Mouse (Mus musculus) right cerebral cortex, adult 18-20 months (tissue): Measurements from ENCODE around the gene Nfia.
A peak's percentile ranks its signal among the peaks of the same experiment; 100 is the strongest.

Experiments used
- DNase-seq: peaks from one replicate; pipeline ENCODE4 v3.0.0; 2022; ENCODE audit warnings: mixed read lengths

The Nfia gene

GRCm38 (mm10) chr4:98085060-98085459, 312.5 kb downstream of the Nfia start:
- no peak for DNase-seq

GRCm38 (mm10) chr4:98086976-98087375, 314.4 kb downstream of the Nfia start:
- no peak for DNase-seq

- no peak for DNase-seq
These were observed 317.5 kb downstream of the Nfia start for GRCm38 (mm10) chr4:98089985-98090384.

- DNase-seq, result no peak
These were observed 318.1 kb downstream of the Nfia start for GRCm38 (mm10) chr4:98090586-98090985.

DNA sequence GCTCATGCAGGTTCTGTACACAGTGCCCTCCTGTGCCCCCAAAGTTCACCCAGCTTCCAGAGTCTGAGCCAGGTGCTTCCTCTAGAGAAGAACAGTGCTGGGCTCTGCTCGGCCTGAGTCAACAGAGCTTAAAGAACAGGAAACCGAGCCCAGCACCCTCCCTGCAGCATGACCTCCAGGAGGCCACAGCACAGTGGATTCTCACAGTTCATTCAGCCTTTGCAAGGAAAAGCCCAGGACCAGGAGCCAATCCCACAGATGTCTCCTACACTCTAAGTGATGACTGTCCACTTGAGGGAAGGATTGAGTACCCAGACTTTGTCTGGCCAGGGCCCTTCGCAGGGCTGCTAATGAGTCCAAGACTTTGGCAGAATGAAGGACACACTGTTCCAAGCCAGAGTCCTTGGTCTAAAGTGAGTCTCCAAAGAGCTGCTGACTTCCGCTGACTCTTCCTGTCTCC, 318.9 kb downstream of the Nfia start:
- DNase-seq, result no peak

DNA sequence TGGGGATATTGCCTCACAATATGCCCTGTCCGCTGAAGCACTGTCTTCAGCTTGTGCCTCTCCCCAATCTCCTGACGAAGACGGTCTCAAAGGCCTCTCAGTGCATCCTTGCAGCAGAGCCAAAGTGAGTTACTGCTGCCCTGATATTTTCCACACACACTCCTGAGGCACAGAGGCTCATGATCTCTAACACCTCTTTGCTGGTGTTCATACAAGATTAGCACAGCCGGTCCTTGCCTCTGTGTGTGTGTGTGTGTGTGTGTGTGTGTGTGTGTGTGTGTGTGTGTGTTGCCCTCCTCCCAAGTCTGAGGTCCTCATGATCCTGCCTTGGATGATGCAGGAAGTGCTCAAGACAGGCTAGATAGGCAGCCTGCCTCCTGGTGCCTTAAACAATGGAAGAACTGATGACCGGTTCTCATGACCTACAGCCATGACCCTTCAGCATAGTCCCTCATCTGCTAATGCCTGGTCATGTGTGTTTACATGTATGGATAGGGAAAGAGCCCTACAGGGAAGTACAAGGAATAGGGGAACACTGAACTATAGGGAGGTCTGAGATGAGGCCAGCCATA, 319.5 kb downstream of the Nfia start:
- DNase-seq, result no peak

DNA sequence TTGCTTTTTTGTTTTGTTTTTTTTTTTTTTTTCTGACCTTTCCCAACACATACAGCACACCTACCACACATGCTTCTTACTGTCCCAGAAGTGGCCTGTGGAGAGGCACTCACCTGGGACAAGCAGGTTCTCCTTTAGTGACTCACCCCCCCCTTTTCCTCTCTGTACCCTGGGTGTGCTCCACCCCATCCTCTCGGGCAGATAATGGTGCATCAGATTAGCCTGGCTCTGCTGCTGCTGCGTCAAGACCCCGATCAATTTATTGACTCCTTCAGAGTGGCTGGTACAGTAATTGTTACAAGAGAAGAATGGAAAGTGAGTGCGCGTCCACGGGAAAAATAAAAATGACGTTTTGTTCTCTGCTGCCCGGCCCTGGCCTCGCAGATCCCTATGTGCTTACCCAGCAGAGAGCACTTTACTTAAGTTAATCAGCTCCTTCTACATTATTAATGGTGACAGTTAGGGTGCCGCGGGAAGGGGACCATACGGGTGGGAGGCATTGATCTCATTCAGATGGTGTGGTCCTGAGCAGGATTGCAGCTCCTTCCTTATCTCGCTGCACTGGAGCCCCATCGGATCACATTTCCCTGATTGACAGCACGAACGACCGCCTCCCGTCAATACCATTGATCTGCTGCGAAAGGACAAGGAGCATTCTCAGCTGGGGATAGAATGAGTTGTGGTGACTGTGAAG, 321.7 kb downstream of the Nfia start:
- DNase-seq, result no peak

GRCm38 (mm10) chr4:98095060-98095459, 322.5 kb downstream of the Nfia start:
- no peak for DNase-seq

- no peak for DNase-seq
These were observed 324.6 kb downstream of the Nfia start for GRCm38 (mm10) chr4:98097013-98097566.

DNA sequence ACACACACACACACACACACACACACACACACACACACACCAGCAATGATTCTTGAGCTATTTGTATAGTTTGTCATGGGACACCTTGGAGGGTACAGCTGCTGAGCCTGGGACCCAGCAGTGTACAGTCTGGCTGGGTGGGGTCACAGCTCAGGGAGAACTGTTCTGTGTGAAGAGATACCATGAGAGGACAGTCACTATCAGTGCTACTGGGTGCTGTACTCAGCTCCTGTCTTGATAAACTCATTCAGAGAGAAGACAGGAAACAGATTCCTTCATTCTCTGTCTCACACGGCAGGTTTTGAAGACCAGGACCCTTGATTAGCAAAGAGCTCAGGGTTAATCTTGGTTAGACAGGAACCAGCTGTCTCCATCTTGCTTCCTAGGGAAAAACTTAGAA, 326.1 kb downstream of the Nfia start:
- no peak for DNase-seq

DNA sequence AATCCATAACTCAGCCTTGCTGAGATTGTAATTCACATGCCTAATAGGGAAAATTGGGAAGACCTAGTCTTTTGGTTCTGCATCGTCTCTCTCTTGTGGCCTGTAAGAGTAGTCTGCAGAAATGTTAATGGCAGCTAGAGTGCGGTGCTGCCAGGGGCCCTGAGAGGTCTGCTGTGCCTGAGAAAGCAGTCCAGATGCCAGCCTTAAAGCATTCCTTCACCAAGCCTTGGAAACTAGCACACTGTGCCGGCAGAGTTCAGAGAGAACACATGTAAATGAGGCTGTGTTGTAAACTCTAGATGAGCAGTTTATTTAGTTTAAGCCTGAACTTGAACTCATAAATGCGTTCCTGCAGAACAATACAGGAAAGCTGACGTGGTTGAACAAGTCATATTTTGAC, 326.9 kb downstream of the Nfia start:
- no peak for DNase-seq

DNA sequence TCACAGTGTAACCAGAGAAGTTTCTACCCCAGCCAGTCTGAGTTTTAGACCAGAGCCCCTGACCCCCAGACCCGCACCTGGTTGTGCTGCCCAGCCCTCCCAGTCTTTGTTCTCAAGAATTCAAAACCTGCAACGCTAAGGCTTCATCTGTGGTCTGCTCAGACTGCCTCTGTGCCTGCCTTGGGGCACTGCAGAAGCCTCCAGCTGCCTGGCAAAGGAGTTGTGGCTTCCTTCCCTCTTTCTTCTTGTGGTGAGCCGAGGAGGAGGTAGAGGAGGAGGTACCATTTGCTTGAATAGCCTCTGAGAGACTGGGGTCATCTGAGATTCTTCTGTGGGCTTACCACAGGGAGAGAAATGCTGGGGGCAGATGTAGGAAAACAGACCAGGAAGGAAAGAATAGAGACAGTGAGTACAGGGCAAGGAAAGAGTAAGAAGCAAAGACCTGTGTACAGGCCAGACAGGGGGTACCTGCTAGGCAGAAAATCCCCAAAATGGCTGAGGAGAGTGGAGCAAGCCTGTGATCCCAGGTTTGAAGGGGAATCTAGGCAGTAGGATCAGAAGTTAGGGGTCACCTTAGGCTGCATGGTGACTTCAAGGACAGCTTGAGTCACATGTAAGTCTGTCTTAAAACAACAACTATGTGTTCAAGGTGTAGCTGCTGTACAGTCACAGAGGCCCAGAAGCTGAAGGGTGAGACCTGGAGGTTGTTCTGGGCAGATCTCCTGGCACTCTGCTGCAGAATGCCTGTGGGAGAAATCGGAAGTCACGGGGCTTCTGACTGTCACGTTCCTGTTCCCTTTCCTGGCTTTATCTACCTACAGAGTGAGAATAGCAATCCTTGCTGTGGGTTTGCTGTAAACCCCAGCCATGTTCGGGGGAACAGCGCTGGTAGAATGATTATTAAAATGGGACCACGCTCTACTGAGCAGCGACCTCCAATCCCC, 328.9 kb downstream of the Nfia start:
- no peak for DNase-seq

DNA sequence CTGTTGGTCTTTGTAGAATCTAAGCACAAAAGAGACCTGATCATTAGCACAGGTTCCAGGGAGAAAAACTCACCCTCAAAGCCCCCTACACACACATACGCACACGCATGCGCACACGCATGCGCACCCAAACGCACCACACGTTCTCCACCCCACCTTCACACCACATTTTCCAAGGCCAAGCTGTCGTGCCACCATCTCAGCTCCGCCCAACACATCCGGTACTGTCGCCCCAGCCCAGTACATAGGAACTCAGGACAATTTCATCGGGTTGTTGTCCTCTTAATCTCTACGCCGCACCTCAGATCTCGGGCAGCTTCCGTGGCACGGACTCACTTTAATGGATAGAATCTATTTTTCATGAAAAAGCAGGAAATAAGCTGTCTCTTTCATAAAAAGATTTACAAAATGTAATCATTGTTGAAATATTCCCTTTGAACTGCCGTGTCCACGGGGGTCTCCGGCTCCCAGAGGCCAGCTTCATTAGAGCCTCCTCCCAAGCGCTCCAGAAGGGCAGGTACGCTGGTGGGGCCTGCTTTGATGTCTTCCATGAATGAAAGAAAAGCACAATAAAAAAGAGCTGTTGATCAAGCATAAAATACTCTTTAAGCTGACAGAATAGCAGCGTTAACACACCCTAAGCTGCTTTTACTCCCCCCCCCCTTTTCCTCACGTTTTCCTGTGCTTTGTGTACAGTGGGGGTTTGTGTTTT, 330.2 kb downstream of the Nfia start:
- DNase-seq, result peak; percentile 27

DNA sequence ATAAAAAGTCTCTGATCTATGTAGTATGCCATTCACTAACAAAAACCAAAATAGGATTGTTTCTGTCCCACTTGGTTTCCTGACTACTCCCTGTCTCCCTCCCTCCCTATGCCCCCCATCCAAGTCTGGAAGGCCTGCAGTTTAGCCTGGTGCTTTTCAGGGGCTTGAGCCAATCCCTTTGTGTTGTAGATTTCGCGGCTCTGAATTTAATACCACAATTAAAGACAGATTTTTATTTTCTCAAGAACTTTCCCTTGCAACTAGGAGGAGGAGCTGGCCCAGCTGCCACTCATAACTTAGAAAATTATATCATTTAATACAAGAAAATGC, 330.8 kb downstream of the Nfia start:
- DNase-seq, result no peak

DNA sequence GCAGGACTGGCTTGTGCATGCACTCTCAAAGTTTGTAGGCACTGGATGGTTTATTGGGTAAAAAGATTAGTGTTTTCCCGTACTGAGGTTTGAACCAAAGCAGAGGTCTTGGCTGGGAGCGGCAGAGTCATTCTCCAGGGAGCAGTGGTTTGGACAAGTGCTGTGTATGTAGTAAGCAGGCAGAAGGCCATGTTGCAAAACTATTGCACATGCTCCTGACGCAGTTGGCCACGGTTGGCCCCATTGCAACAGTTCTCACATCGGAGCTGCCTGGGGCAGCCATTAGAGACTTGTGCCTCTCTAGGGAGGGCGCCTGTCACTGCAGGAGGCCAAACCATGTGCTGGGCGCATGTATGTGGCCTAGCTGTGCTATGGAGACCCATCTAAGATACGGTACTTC, 331.6 kb downstream of the Nfia start:
- no peak for DNase-seq

GRCm38 (mm10) chr4:98104911-98105702, 332.6 kb downstream of the Nfia start:
- no peak for DNase-seq

GRCm38 (mm10) chr4:98105971-98106370, 333.4 kb downstream of the Nfia start:
- no peak for DNase-seq

GRCm38 (mm10) chr4:98106445-98107092, 334.0 kb downstream of the Nfia start:
- no peak for DNase-seq

GRCm38 (mm10) chr4:98107093-98107453, 334.5 kb downstream of the Nfia start:
- DNase-seq, result no peak

GRCm38 (mm10) chr4:98107936-98108675, 335.6 kb downstream of the Nfia start:
- DNase-seq, result no peak

- no peak for DNase-seq
These were observed 336.1 kb downstream of the Nfia start for GRCm38 (mm10) chr4:98108676-98109016.
